Mouse (Mus musculus): ENCODE measurements around the gene 1110004F10Rik. TPM values are rescaled to one million over a fixed set of nuclear protein-coding genes. Genes with fewer than 3 reads are reported as not detected.

Gene 1110004F10Rik
- polyA plus RNA-seq, 1 experiment from 2014 or later, result 311 TPM

DNA sequence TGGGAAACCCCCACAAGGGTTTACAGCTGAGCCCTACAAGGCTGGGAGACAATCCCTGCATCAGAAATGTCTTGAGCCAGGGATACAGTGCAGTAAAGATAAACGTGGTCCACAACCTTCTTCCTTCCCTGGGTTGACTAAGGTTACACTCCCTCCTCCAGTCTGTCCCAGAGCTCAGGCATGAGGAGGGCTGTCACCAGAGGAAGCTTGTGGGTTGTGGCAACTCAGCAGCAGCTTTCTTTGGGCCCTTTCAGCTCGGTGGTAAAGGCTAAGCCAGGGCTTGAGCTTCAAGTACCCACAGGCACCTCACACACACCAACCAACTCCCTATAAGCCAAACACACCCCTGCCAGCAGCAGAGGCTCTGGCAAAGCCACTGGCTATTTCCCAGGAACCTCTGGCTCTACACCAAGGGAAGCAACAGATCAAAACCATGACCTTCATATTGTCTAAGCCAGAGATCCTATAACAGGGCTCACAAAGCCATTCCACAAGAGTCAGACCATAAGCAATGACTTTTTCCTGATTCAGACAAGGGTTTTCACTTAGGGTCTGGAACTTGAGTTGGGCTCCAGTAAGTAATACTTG lies 114.7 kb downstream of the 1110004F10Rik start:
- Histone ChIP-seq H3K27me3 (replicated peaks; ENCODE audit: control insufficient read depth, insufficient read depth, low read length) (no peaks in the 10 kb centered on the region), H3K4me3 (ENCODE audit: low read length) (no peak overlapping the region), H3K36me3 (ENCODE audit: control insufficient read depth, insufficient read depth, low read length) (0 out of 2 replicates have a peak, but pooled peaks cover 2% of the 10 kb centered on the region), H3K4me1 (ENCODE audit: control insufficient read depth, insufficient read depth, low read depth, low read length) (no peaks in the 10 kb centered on the region), H3K27ac (ENCODE audit: low read depth, low read length) (no peak overlapping the region), H3K9ac (ENCODE audit: low read depth, low read length) (no peak overlapping the region), H3K9me3 (ENCODE audit: control insufficient read depth, low read length) (no peaks in the 10 kb centered on the region), H3K4me2 (ENCODE audit: low read length) (no peak overlapping the region)
- no peak for ATAC-seq
- WGBS, result 69% methylated on average over 2 of the region's 2 CpGs

Other genes starting within 250 kb of the 1110004F10Rik start
- gene Sox6, start 601 bp upstream of the 1110004F10Rik start, polyA plus RNA-seq (2015; fragmentation: Nextera tagmentation; extraction: Ambion mirVana), result 29.2 and 31.2 TPM in 2 replicates
- gene Gm4353, start 45.2 kb downstream of the 1110004F10Rik start, polyA plus RNA-seq (2015; fragmentation: Nextera tagmentation; extraction: Ambion mirVana), result 0.61 and 2.3 TPM in 2 replicates